Mouse (Mus musculus) ES-E14 (cell line): ENCODE measurements around the gene Krt25.

Experiments used
- HCFC1 ChIP-seq: IDR thresholded peaks from 2 replicates; pipeline ENCODE4 v1.6.1; 2012; ENCODE audit warnings: low read length, inconsistent platforms, borderline replicate concordance; ENCODE audit not compliant: insufficient read depth
- MAFK ChIP-seq: IDR thresholded peaks from 2 replicates; pipeline ENCODE4 v1.6.1; 2014; ENCODE audit warnings: mild to moderate bottlenecking, low read depth, low read length, inconsistent platforms; ENCODE audit not compliant: insufficient read depth

DNA sequence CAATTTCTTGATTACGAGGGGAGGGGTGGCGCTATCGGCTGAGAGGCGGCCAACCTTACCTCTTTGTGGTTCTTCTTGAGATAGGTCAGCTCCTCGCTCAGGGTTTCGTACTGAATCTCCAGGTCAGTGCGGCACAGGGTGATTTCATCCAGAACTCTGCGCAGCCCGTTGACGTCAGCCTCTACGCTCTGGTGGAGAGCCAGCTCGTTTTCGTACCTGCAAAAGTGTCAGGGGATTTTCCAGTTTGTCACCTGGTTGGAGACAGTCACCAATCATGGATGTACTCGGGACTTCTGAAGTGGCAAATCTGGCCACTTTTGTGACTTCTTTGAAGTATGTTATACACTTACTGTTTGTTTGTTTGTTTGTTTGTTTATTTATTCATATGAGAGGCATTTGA is 1.7 kb downstream of the Krt25 start:
- TF ChIP-seq MAFK (no peak), HCFC1 (no peak)
